Mouse (Mus musculus) liver, postnatal 0 days (tissue): ENCODE data around the gene Gm49392. TPM values are rescaled to one million over a fixed set of nuclear protein-coding genes. Genes with fewer than 3 reads are reported as not detected.

Experiments used
- ATAC-seq: fragments of 200-750 bp; cut with Nextera tagmentation; 2 replicates; pipeline ENCODE4 v1.8.0; 2017; ENCODE audit warnings: mild to moderate bottlenecking, moderate library complexity
- DNase-seq: peaks from one replicate; pipeline ENCODE4 v3.0.0-alpha.2; 2016
- H3K27ac ChIP-seq: fragments of 300-500 bp; sonication (generic); 2 replicates; pipeline ENCODE4 v1.5.1; 2014; ENCODE audit warnings: antibody characterized with exemption, moderate library complexity, mild to moderate bottlenecking, low read depth
- H3K27me3 ChIP-seq: fragments of 300-500 bp; sonication (generic); 2 replicates; pipeline ENCODE4 v1.6.1; 2014; ENCODE audit warnings: low read length, control low read depth, mixed read lengths; ENCODE audit not compliant: insufficient read depth
- H3K36me3 ChIP-seq: fragments of 300-500 bp; sonication (generic); replicated peaks from 2 replicates; pipeline ENCODE4 v1.6.1; 2014; ENCODE audit warnings: mild to moderate bottlenecking, control low read depth, low read length, moderate library complexity, mixed read lengths; ENCODE audit not compliant: insufficient read depth
- H3K4me1 ChIP-seq: fragments of 300-500 bp; sonication (generic); 2 replicates; pipeline ENCODE4 v1.6.1; 2014; ENCODE audit warnings: antibody characterized with exemption, mild to moderate bottlenecking, control low read depth; ENCODE audit not compliant: insufficient read depth
- H3K4me2 ChIP-seq: fragments of 300-500 bp; sonication (generic); 2 replicates; pipeline ENCODE4 v1.6.1; 2014; ENCODE audit warnings: low read depth, mild to moderate bottlenecking, low read length, moderate library complexity, mixed read lengths
- H3K4me3 ChIP-seq: fragments of 300-500 bp; sonication (generic); 2 replicates; pipeline ENCODE4 v1.5.1; 2014; ENCODE audit warnings: low read depth, low read length
- H3K9ac ChIP-seq: fragments of 300-500 bp; sonication (generic); replicated peaks from 2 replicates; pipeline ENCODE4 v1.6.1; 2014; ENCODE audit warnings: mild to moderate bottlenecking, moderate library complexity
- H3K9me3 ChIP-seq: fragments of 300-500 bp; sonication (generic); 2 replicates; pipeline ENCODE4 v1.6.1; 2016; ENCODE audit warnings: mild to moderate bottlenecking, control low read depth, low read length, mixed read lengths
- CTCF ChIP-seq: sonication (generic); IDR thresholded peaks from 2 replicates; pipeline ENCODE4 v1.5.1; 2016; ENCODE audit warnings: antibody characterized with exemption, low read depth
- EP300 ChIP-seq: IDR thresholded peaks from 2 replicates; pipeline ENCODE4 v1.6.1; 2016; ENCODE audit warnings: antibody characterized with exemption, low read depth, mild to moderate bottlenecking
- WGBS: fragments of 180-500 bp; shearing (Covaris S2); extraction: QIAGEN DNeasy Blood & Tissue Kit; methylation state at CpG from one replicate; pipeline ENCODE4 v1.1.7; 2014; ENCODE audit not compliant: insufficient replicate concordance; 5-methylcytosine and 5-hydroxymethylcytosine counted together
- polyA plus RNA-seq: library from polyadenylated mRNA; unstranded; fragments of >200 nt; fragmentation: Nextera tagmentation; extraction: Ambion mirVana; gene quantifications from 2 replicates; pipeline ENCODE4 v1.2.1, GENCODE M21; 2015

Gene Gm49392
- polyA plus RNA-seq, 1 experiment from 2014 or later = 0.43 TPM

DNA sequence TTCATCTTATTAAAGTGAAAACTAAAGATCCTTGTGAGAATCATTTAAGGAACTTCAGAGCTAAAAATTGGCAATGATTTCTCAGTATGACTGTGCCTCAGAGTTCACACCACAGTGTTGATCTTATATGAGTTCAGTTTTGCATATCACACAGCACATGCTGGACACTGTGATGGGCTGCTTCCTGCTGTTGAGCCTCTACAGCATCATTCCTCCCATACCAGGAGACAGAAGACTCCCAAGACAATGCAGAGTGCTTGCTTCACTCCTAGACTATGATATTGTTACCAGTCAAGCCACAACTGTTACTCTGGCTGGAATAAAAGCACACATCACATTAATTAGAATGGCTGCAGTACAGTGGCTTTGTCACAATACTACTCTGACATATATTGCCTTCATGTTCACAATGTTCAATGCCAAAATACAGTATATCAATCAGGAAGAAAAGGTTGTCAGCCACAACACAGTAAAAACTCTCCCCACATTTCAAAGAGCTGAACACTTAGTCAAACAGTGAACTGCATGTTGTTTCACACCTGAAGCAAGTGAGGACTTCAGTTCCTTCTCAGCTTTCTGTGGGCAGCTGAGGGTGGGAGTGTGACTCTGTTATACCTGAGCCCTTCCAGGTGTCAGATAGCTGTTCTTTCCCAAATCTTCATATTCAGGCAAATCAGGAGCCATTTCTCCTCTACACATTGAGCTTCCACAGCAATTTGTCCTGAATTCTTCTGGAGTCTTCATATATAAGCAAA lies 1.1 kb downstream of the Gm49392 start:
- H3K4me2 ChIP-seq = no peak overlapping the region
- H3K9ac ChIP-seq = no peak overlapping the region
- no peak for ATAC-seq
- no peak overlapping the region for H3K4me3 ChIP-seq
- H3K27me3 ChIP-seq = no peaks in the 10 kb centered on the region
- no peaks in the 10 kb centered on the region for H3K4me1 ChIP-seq
- H3K36me3 ChIP-seq = no peaks in the 10 kb centered on the region
- TF ChIP-seq EP300 (no peak), CTCF (no peak)
- DNase-seq = no peak
- H3K9me3 ChIP-seq = no peaks in the 10 kb centered on the region
- no peak overlapping the region for H3K27ac ChIP-seq

GRCm38 (mm10) chr13:60892301-60892700 lies 4.4 kb downstream of the Gm49392 start:
- no peak overlapping the region for H3K27ac ChIP-seq
- ATAC-seq = peak; percentile 53

GRCm38 (mm10) chr13:60864281-60864680 lies 32.4 kb downstream of the Gm49392 start, which contains the start of gene 4930486L24Rik:
TSS of gene 4930486L24Rik (minus strand) at chr13:60864475.
- Histone ChIP-seq H3K4me2 (no peak within 1 kb of the TSS), H3K36me3 (no peaks in the 10 kb centered on the region), H3K27ac (no peak within 1 kb of the TSS), H3K4me1 (no peaks in the 10 kb centered on the region), H3K9ac (no peak within 1 kb of the TSS), H3K27me3 (no peaks in the 10 kb centered on the region), H3K4me3 (no peak within 1 kb of the TSS), H3K9me3 (no peaks in the 10 kb centered on the region)
- 41% methylated on average over 1 of the region's 1 CpGs for WGBS
- no peak for TF ChIP-seq EP300
- no peak for DNase-seq
- ATAC-seq = no peak

More at GRCm38 (mm10) chr13:60892301-60892700, 4.4 kb downstream of the Gm49392 start:
- Histone ChIP-seq H3K4me1 (no peaks in the 10 kb centered on the region), H3K9me3 (no peaks in the 10 kb centered on the region), H3K9ac (no peak overlapping the region), H3K27me3 (no peaks in the 10 kb centered on the region), H3K4me3 (no peak overlapping the region), H3K36me3 (no peaks in the 10 kb centered on the region), H3K4me2 (no peak overlapping the region)
- DNase-seq = no peak
- WGBS = 60% methylated on average over 1 of the region's 1 CpGs
- no peak for TF ChIP-seq CTCF
- TF ChIP-seq EP300 = 0 out of 2 replicates have a peak, but pooled peaks have one; percentile 49

DNA sequence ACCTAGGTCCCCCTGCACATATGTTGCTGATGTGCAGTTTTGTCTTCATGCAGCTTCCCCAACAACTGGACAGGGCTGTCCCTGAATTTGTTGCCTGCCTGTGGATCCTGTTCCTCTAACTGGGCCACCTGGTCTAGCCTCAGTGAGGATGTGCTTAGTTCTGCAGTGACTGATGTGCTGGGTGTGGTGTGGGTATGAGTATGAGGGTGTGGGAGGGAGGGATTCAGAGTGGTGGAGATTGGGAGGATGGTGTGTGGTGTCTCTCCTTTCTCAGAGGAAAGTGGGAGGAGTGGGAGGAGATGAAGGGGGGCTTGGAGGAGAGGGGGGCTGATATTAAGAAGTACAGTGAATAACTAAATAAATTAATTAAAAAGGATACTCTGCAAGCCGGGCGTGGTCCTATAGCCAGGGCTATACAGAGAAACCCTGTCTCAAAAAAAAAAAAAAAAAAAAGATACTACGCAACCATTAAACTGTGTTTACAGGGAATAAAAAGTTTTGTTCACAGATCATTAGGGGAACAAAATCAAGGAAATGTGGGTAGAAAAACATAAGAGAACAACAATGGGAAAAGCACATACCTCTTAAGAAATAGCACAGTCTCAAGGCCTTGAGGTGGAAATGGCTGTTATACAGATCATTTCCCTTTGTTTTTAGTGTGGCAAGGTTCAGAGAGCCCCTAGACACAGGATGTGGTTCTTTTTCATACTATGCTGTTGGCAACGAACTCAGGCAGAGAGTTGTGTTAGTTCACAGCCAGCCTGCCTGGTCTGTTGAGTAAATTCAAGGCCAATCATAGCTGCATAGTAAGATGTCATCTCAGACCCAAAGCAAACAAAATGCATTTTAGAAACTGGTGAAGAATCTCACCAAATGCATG lies 48.2 kb downstream of the Gm49392 start:
- Histone ChIP-seq H3K4me2 (no peak overlapping the region), H3K4me3 (no peak overlapping the region), H3K36me3 (no peaks in the 10 kb centered on the region), H3K27me3 (no peaks in the 10 kb centered on the region), H3K27ac (no peak overlapping the region), H3K4me1 (no peaks in the 10 kb centered on the region), H3K9ac (no peak overlapping the region), H3K9me3 (no peaks in the 10 kb centered on the region)
- no peak for DNase-seq
- WGBS = 64% methylated on average over 4 of the region's 4 CpGs
- peak; percentile 35 for ATAC-seq
- TF ChIP-seq EP300 (0 out of 2 replicates have a peak, but pooled peaks have one; percentile 18), CTCF (no peak)

DNA sequence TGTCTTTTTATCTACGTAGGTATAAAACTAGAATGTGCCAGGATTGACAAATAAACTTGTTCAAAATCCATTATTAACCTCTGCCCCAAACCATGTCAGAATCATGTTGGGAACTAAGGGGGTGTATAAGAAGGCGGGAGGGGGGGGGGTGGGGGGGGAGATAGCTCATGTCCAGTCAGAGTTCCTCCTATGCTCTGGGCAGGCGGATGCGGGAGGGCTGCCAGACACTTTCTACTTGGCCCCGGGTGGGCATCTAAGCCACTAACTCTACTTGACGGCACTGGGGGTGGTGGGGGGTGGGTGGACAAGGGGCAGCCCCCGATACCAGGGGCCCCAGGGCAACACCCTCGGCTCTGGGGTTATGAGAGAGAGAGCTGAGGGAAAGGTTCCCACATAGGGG lies 53.5 kb downstream of the Gm49392 start:
- H3K36me3 ChIP-seq = no peaks in the 10 kb centered on the region
- no peaks in the 10 kb centered on the region for H3K27me3 ChIP-seq
- TF ChIP-seq EP300 (no peak), CTCF (no peak)
- no peaks in the 10 kb centered on the region for H3K4me1 ChIP-seq
- H3K27ac ChIP-seq = no peak overlapping the region
- H3K9ac ChIP-seq = no peak overlapping the region
- WGBS = 75% methylated on average over 8 of the region's 8 CpGs
- no peak overlapping the region for H3K4me3 ChIP-seq
- no peak overlapping the region for H3K4me2 ChIP-seq
- DNase-seq (no peak), ATAC-seq (no peak)
- no peaks in the 10 kb centered on the region for H3K9me3 ChIP-seq

- no peaks in the 10 kb centered on the region for H3K36me3 ChIP-seq
- H3K4me3 ChIP-seq = no peak overlapping the region
- DNase-seq = no peak
- H3K4me2 ChIP-seq = no peak overlapping the region
- H3K27ac ChIP-seq = no peak overlapping the region
- H3K9ac ChIP-seq = no peak overlapping the region
- no peak for TF ChIP-seq CTCF
- TF ChIP-seq EP300 = no peak
- ATAC-seq = no peak
- H3K4me1 ChIP-seq = no peaks in the 10 kb centered on the region
- no peaks in the 10 kb centered on the region for H3K9me3 ChIP-seq
- no peaks in the 10 kb centered on the region for H3K27me3 ChIP-seq
- WGBS = 67% methylated on average over 6 of the region's 6 CpGs
Observed at GRCm38 (mm10) chr13:60842703-60843102, 54.0 kb downstream of the Gm49392 start.
